Mouse (Mus musculus) liver, adult (tissue): Measurements from ENCODE around the gene Nat8f6.
"Not testable (repeated sequence)": the region's sequence is repeated elsewhere in the genome, so short reads cannot be mapped to it uniquely, and the experiment has no call there.

Experiments used
- GATA4 ChIP-seq: IDR thresholded peaks from 2 replicates; pipeline ENCODE4 v1.6.1; 2014; ENCODE audit warnings: mild to moderate bottlenecking, low read length; ENCODE audit not compliant: insufficient replicate concordance

Nat8f6 gene

DNA sequence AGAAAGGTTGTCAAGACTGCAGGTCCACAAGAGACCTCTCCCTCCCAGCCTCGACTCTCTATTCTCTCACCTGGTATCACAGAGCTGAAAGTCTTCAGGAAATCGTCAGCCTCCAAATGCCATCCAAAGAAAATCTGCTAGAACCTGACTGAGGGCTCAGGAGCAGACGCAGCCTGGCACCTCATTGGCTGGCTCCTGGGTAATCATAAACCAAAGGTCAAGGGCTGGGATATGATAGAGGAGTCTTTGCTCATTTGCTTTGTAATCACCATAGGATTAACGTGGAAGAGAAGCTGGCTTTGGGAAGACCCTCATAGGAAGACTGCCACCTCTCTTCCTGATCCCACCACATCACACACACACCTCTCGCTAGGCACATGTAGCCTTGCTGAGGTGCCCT lies at the start of gene Nat8f6, which contains the start of gene Nat8f5:
TSS of gene Nat8f6 (minus strand) at position 118 of the 400 bp plus-strand sequence.
TSS of gene Nat8f5 (minus strand) at position 136 of the 400 bp plus-strand sequence.
- TF ChIP-seq GATA4: no peak

GRCm38 (mm10) chr6:85869006-85869405 lies 48.3 kb upstream of the Nat8f6 start, which contains the start of gene Nat8f2:
Gene Nat8f2, minus strand, starts transcription at chr6:85869158.
- TF ChIP-seq GATA4: not testable (repeated sequence)

DNA sequence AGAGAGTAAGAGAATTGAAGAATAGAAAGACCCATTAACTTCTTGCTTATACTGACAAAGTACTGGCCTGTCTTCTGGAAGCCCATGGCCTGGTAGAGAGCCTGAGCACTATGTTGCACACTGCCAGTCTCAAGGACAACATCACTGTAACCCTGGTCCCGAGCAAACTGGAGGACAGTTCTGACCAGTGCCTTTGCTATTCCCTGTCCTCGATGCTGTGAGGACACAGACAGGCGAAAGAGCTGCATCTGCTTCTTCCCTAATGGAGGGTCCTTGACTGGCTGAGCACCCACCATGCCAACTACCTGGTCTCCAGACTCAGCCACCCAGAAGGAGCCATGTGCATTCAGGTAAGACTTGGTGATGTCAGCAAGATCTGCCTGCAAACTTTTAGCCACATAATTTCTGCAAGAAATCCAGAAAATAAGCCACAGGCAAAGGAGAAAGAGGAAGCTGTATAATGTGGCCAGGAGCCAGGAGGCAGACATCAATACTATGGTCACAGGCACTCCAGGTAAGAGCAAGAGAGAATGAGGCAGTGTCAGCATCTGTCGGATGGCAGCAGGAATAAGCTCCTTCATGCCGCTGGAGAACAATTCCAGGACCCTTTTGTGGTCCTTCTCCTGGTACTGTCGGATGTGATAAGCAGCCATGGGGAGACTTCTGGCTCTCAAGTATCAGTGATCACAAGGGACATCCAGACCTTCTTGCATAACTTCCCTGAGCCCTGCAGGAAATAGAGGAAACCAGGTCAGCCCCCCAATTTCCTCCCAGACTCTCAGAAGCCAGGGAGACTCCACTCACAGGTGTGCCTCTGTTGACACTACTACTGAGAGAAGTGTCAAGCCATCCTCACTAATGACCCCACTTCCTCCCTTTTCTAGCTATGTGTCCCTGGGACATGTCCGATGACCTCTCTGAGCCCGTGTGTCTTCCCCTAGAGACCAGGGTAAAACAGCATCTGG lies 47.3 kb upstream of the Nat8f6 start:
- no peak for TF ChIP-seq GATA4

GRCm38 (mm10) chr6:85864900-85865639 lies 44.3 kb upstream of the Nat8f6 start:
- TF ChIP-seq GATA4: peak; percentile 60; the same call in 1 of the 2 replicates

DNA sequence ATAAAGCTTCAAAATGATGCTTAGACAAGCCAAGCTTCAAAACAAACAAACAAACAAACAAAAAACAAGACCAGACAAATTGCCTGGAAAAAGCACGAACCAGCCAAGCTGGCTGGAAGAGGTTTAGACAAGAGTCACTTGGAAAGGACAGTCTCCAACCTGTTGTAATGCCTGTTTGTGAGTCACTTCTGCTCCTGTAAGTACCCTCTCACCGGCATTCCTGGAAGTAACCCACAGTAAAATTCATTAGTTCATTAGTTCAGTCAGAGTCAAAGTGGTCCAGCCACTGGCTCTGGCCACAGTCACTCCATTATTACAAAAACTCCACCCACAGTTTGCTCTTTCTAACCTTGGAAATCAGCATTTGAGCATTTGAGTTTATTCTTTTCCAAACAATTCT lies 43.1 kb upstream of the Nat8f6 start:
- TF ChIP-seq GATA4: no peak

DNA sequence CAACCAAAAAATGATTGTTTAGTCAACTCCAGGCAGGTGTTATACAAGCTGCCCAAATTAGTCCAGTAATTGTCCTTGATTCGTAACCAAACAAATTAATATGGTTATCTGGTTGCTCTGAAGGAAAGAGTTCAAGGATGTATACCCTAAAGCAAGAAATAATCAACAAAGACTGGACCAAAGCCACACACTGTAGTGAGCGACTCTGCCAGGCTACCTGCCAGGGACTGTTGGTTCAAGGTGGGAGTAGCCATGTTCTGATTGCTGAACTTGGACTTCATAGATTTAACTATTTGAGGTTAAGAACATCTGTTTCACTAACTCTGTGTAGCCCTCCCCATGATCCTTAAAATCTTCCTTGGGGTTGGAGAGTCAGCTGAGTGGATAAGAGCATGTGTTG lies 42.4 kb upstream of the Nat8f6 start:
- TF ChIP-seq GATA4: no peak

DNA sequence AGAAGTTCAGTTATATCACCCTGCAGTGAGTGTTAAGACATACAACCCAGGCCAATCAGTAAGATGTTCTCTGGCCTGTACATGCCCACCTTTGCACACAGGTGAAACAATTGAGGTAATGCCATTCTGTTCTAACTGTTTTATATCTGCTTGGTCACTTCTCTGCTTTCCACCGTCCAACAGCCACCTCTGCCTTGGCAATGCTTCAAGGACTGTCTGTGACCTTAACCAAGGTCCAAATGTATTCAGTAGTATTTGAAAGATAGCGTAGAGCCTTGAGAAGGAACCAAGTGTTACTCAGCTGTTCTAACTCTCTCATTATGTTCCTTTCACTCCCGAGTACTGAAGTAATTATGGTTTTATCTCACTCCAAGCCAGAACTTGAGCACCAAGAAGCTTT lies 41.8 kb upstream of the Nat8f6 start:
- TF ChIP-seq GATA4: peak; percentile 41; the same call in 1 of the 2 replicates

- TF ChIP-seq GATA4: no peak
Measured at GRCm38 (mm10) chr6:85861247-85861646, 40.5 kb upstream of the Nat8f6 start.

DNA sequence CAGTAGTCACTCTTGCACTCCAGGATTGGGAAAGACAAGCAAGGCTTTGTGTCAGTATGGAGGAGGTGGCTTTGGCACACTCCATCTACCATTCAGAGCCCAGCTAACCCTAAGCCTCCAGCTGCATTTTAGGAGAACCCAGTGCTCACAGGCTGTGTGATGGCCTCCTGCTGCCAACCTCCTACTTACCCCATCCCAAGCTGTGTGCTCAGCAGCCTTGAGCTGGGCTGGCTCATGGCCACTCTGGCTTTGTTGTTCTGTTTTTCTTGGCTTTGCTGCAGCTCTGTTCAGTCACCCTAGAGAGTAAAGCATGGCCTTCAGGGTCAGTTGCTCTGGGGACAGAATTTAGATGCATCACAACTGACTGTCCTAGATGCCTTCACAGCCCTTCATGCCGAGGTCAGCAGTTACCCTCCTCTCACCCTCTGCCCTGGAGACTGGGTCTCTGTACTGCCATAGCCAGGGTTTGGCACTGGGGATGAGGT lies 35.5 kb upstream of the Nat8f6 start:
- no peak for TF ChIP-seq GATA4

- TF ChIP-seq GATA4: no peak
Measured at GRCm38 (mm10) chr6:85853481-85853880, 32.7 kb upstream of the Nat8f6 start.

GRCm38 (mm10) chr6:85851062-85851773 lies 30.5 kb upstream of the Nat8f6 start:
- peak; percentile 71 for TF ChIP-seq GATA4

- peak; percentile 59; the same call in 1 of the 2 replicates for TF ChIP-seq GATA4
Measured at GRCm38 (mm10) chr6:85849240-85849639, 28.5 kb upstream of the Nat8f6 start.

DNA sequence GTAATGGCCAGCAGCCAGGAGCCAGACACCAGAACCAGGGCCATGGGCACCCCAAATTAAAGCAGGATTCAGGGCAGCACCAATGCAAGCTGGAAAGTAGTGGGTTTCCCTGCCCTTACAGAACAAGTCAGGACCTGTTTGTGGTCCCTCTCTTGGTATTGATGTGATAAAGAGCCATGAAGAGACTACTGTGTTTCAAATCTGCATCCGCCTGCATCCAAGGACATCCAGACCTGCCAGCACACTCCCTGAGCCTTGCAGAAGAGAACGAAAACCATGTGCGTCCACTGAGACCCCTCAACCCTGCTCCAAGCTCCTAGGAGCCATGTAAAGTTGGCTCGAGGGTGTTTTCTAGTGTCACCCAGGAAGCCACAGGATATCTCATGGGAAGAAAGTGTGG lies 27.4 kb upstream of the Nat8f6 start:
- no peak for TF ChIP-seq GATA4

DNA sequence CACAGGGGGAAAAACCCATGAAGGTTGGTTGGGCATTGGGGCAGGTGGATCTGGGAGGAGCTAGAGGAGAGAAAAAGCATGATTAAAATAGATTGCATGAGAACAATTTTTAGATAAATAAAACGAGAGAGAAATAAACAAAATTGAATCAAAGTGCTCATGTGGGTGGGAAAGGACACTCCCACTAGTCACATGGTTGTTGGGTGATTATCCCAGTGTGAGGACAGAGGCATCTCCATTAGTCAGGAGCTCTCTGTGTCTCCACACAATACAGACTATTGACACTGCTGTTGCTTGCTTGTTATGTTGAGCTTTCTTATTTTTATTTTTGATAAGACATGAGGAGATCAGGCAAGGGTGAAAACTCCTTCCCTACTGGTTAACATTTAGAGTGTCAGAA lies 26.2 kb upstream of the Nat8f6 start:
- TF ChIP-seq GATA4: no peak

DNA sequence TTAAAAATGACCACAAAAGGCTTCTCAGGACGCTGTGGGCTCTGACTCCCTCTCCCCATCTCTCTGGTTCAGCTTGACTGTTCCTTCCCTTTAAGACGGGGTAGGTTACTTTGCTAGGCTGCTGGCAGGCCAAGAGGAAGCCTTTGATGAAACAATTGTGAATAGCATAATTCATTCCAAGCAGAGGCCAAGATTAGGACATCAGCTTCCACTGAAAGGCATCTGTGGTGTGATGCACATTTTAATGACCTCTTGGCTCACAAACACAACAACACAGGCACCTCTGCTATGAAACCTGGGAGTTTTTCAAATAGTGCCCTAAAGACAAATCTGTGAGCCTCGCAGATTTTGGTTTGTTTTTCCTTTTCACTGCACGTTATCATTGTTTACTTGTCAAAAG lies 19.2 kb upstream of the Nat8f6 start:
- no peak for TF ChIP-seq GATA4
